Mouse (Mus musculus) heart, adult 11 months (tissue): Measurements from ENCODE around the gene Nhs.
A peak's percentile ranks its signal among the peaks of the same experiment; 100 is the strongest.

Experiments
- DNase-seq: peaks from one replicate; pipeline ENCODE4 v3.0.0; 2022

Gene Nhs

DNA sequence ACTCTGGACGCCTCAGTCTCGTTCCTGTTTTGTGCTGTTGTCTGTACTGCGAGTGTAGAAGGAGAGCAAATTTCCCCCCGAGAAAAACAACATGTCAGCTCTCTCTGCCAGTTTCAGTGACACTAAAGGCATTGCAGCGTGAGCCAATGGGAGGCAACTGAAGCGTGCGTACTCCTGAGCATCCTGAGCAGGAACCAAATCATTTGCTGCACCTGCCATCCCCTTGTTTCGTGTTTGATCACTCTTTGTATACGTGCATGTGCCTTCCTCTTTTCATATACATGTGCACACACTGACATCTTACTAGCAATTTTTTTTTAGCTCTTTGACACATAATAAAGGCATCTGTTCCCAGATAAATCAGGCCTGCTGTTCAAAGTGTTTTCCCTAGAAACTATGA lies 142.1 kb downstream of the Nhs start:
- no peak for DNase-seq

GRCm38 (mm10) chrX:162012570-162012969 lies 147.0 kb downstream of the Nhs start:
- no peak for DNase-seq

- DNase-seq = no peak
These were observed 149.7 kb downstream of the Nhs start for GRCm38 (mm10) chrX:162009876-162010275.

DNA sequence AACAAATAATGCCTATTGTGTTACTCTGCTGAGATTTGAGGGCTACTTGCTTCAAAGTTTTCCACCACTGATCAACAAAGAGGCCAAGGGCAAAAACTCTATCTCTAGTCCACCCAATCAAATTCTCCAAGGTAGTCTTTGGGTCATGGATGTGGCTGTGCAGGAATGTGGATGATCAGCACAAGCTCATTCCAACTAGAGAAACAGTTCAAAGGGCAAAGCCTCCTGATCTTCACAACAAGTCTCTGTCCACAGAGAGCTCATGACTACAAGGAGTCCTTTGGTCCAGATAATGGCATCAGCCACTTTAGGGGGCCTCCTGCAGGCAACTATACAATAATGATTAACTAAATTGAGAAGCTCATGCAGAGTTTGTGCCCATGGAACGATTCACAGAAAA lies 155.7 kb downstream of the Nhs start:
- DNase-seq = no peak

GRCm38 (mm10) chrX:161998876-161999275 lies 160.7 kb downstream of the Nhs start:
- DNase-seq = no peak

GRCm38 (mm10) chrX:161997170-161997795 lies 162.2 kb downstream of the Nhs start:
- DNase-seq = no peak

DNA sequence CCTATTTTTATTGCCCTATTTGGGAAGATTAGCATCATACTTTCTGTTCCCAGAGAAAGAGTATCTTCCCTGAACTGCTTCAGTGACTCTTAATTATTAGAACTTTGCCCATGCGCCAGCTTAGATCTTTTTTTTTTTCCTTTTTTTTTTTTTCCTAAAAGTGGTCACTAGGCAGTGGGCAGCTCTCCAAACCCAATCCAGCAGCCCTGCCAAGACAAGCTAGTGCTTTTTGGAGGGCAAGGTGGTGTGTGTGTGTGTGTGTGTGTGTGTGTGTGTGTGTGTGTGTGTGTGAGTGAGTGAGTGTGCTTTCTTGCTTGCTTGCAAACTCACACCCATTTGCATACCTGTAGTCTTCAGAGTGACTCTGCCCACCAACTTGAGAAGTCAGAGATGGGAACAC lies 169.4 kb downstream of the Nhs start:
- no peak for DNase-seq

DNA sequence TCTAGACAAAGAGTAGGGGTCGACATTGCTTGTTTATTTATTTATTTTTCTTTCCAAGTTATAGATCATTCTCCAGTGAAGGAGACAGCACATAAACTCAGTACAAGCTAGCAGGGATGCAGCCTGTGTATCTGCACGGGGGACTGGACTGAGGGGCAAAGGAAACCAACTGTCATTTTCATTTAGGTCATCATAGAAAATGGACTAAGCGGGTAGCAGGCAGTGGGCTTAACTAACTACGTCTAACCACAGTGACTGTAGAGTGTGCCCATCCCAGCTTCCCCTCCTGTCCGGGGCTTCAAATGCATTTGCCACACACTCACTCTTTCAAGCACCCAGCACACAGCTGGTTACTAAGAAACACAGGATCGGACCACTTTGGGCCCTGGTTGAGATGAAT lies 174.6 kb downstream of the Nhs start:
- DNase-seq = no peak

GRCm38 (mm10) chrX:161981399-161981798 lies 178.1 kb downstream of the Nhs start:
- DNase-seq = no peak

- no peak for DNase-seq
These were observed 179.6 kb downstream of the Nhs start for GRCm38 (mm10) chrX:161979946-161980345.

- DNase-seq = peak; percentile 63
These were observed 182.2 kb downstream of the Nhs start for GRCm38 (mm10) chrX:161977236-161977841.

- peak; percentile 22 for DNase-seq
These were observed 183.2 kb downstream of the Nhs start for GRCm38 (mm10) chrX:161976376-161976775.

GRCm38 (mm10) chrX:161973572-161973971 lies 186.0 kb downstream of the Nhs start:
- peak; percentile 18 for DNase-seq

DNA sequence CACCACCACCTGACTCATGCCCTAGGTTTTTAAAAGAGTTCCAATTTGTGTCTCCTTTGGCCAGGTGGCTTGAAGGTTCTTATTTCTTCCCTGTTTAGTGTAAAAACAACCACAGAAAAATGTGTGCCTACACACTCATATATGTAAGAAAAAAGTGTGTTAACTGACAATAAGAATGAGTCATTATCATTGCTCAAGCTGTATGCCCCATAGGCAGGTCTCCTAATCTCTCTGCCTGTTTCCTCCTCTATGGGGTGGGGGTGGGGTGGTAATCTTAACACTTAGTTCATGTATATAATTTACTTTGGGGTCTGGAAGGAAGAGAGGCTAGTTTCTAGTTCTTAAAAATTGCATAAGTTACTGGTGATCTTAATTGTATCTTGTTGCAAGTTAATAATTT lies 186.8 kb downstream of the Nhs start:
- no peak for DNase-seq

DNA sequence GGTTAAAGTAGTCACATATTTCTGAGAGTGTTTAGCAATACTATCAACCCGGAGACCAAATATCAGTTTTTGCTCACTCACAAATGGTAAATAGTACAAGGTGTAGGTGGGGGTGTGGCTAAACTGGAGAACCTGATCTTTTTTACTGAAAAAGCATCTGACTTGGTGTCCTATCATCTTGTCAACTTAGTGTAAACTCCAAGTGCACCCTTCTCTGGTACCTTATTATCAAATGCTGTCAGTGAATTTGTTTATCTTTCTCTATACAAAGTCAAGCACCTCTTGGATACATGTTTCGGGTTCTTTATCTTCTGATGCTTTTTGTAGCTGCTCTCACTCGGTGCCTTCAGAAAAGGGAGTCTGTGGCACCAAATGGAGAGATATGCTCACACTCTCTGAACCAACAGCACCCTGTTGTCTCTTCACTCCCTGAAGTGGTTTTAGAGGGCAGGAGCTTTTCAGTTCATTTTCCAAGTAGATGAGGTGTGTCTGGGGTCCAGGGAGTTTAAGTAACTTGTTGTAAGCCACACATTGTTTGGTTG lies 187.5 kb downstream of the Nhs start:
- DNase-seq = peak; percentile 1

GRCm38 (mm10) chrX:161971131-161971530 lies 188.4 kb downstream of the Nhs start:
- DNase-seq = peak; percentile 4

GRCm38 (mm10) chrX:161967692-161968091 lies 191.8 kb downstream of the Nhs start:
- no peak for DNase-seq

DNA sequence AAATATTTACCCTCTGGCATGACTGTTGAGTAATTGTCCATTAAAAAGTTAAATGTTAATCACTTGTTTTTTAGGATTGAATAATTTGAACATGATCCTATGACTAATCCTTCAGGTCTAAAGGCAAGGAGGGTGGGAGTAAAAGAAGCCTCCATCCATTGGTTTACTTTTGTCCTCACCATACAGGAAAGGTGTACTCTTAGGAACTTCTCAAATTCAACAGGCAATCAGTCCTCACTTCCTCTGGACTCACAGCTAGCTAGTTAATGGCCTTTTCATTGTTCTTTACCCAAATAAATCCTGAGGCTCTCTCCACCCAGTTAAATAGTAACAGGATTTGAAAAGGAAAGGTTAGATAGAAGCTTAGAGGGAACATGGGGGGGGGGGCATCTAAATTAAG lies 196.2 kb downstream of the Nhs start:
- DNase-seq = no peak

DNA sequence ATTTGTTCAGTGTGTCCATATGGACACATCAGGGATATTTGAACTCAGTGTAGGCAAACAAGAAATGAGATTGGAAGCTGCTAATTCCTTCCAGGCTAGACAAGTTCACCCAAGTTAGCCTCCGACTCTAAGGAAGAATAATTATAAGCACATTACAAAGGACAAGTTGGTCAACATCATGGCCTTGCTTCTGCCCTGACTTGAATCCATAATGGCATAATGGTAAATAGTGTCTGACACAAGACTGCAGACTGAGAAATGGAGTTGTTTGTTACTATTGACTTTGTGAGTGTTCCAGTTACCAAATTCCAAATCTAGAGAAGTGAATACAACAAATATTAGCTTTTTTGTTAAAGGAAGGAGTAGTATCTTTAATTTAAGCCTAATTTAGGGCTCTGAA lies 196.7 kb downstream of the Nhs start:
- DNase-seq = no peak

DNA sequence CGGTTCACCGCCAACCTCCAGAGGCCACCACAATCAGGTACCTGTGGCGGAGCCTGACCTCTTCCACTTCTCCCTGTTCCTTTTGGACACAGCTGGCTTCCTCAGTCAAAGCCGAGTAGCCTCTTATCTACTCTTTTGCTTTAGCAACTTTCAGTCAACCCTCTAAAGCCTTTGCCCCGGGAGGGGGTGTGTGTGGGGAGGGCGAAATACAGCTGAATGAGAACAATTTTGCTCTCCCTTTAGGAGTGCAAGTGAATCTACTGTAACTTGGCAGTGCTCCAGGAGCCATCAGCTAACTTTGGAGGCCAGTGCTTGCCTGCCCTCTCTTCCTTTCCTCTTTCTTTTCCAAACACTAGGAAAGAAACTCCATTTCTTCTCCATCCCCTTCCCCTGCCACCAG lies 197.8 kb downstream of the Nhs start:
- peak; percentile 76 for DNase-seq

DNA sequence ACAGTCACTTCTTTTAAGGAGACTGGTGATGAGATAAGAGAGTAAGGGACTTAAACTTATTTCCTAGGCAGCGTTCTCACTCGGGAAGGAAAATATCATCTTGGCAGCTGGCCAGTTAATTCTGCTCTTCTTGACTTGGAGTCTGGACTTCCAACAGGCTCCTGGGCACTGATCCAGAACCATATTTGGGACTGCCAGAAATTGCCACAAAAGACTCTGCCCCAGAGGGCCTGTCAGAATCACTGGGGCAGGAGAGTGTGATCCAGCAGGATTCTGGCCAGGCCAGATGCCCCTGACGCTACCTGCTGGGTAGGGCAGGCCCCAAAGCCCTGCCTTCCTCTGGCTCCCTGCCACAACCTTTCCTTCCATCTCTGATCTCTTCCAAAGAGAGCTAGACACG lies 198.4 kb downstream of the Nhs start:
- peak; percentile 96 for DNase-seq

- DNase-seq = no peak
These were observed 207.2 kb downstream of the Nhs start for GRCm38 (mm10) chrX:161952356-161952755.

DNA sequence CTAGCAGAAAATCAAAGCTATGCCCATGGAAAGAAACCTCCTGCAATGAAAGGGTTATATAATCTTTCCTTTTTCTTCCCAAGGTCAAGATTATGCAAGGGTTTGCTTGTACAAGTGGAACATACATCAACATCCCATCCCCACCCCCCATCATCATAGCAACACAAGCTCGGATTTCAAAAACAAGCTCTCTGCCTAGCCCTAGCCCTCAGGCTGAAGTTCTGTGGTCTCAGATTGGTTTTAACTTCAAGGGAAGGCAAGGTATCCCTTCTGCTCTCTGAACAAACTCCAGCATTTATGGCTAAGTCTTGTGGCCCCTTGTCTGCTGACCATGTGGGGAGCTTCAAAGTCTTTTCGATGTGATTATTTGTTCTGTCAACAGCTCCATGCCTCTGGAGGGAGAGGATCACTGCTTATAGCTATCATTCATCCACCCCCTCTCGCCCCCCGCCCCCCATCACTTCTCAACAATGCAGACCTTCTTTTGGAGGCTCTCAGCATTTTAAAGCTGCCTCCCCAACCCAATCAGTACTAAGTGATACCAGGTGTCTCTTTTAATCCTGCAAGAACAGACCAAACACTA lies 216.3 kb downstream of the Nhs start:
- no peak for DNase-seq

DNA sequence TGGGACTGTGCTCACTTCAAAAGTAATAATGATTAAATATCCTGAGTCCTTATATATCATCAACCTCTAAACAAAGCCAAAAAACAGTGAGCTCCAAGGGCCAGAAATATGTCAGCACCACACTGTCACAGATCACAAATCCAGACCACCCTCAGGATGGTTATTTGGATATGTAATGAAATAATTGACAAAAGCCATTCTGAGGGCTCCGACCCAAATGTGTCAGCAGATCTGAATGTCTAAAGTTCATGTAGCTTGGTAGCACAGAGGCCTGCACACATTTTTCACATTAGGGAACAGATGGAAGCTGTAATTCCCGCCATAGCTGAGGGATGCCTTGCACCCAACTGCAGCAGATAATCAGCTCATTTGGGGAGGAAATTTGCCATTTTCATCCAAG lies 218.8 kb downstream of the Nhs start:
- DNase-seq = peak; percentile 82

GRCm38 (mm10) chrX:161926683-161927053 lies 232.9 kb downstream of the Nhs start:
- no peak for DNase-seq
